ENCODE assay signal across 9 mouse cellular contexts in the genomic region with DNA sequence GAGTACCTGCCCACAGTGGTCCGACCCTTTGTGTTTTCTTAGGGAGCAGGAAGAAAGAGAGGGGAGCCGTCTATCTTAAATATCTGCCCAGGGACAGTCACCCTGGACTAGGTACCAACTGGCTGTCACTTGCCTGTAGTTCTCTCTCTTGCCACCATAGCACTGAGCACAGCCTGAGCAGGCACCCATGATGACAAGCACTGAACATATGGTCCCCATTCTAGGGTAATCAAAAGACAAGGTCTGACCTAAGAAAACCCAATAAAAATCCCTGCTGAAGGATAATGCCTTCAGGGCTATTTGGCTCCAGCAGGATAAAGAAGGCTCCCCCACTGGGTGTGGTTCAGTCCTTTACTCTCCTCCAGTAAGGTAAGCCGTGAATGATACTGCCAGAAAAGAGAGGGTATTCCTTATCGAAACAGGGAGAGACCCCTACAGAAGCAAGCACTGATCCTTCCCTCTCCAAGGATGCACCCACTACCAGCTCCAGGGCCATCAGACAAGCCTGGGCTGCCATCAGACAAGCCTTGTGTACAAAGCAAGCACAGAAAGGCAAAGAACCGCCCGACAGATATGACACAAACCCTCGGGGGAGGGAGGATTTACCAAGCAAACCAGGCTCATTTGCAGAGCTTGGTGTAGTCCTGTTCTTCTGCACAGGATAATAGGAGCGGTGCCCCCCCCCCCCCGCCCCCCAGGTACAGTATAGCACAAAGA.
DNase-seq lines count a peak whose midpoint lies in the region; ATAC-seq and TF ChIP-seq lines count a peak whose summit lies in the region.
"Had no signal": no experiment of that assay in that cellular context is flagged by ENCODE, and none has a peak within 500 bp of the region (broad histone marks: within the 10 kb centered on the region; RNA-seq: fewer than 3 reads in every experiment).

No protein-coding gene starts in this region.

- ATAC-seq in midbrain, embryonic 11.5 days (ENCODE audit: low FRiP score), result no peak
- ATAC-seq in hindbrain, postnatal 0 days, result peak; percentile 58
- ATAC-seq in neutrophil, adult 5-6 weeks (ENCODE audit: extremely low read depth, insufficient number of reproducible peaks, low FRiP score, poor library complexity, severe bottlenecking), result 0 out of 2 replicates have a peak, but pooled peaks have one; percentile 11

- H3K9ac ChIP-seq in heart, adult 2 months (ENCODE audit: low read depth, low read length), result no peak overlapping the region
- no peak overlapping the region for H3K9ac ChIP-seq in midbrain, embryonic 11.5 days (ENCODE audit: low read length)
- H3K9ac ChIP-seq in hindbrain, postnatal 0 days (replicated peaks; ENCODE audit: low read length), result no peak overlapping the region

- peaks cover 52% of the 10 kb centered on the region for H3K4me1 ChIP-seq in heart, adult 2 months (ENCODE audit: control insufficient read depth, insufficient read depth, low read length)
- H3K4me1 ChIP-seq in midbrain, embryonic 10.5 days, result peaks cover 38% of the 10 kb centered on the region
- peaks cover 5% of the 10 kb centered on the region; the same call in 1 of the 2 replicates for H3K4me1 ChIP-seq in midbrain, embryonic 11.5 days (ENCODE audit: control insufficient read depth, insufficient read depth, low read length)
- H3K4me1 ChIP-seq in hindbrain, postnatal 0 days (ENCODE audit: insufficient read depth, low read length), result peaks cover 22% of the 10 kb centered on the region

- intact Hi-C loops in heart, adult 2 months (cut with DNase I), result no loop called here

- TF ChIP-seq CTCF in heart, adult 2 months (IDR thresholded peaks at IDR 0.05), result peak; percentile 27; the same call in 1 of the 2 replicates
- peak; percentile 38; the same call in 1 of the 2 replicates for TF ChIP-seq CTCF in hindbrain, postnatal 0 days (IDR thresholded peaks at IDR 0.05; ENCODE audit: low read depth)

- no peaks in the 10 kb centered on the region for H3K9me3 ChIP-seq in midbrain, embryonic 10.5 days (replicated peaks)
- H3K9me3 ChIP-seq in midbrain, embryonic 11.5 days (ENCODE audit: control insufficient read depth, low read length), result no peaks in the 10 kb centered on the region
- no peaks in the 10 kb centered on the region for H3K9me3 ChIP-seq in hindbrain, postnatal 0 days (ENCODE audit: low read length)

- no peaks in the 10 kb centered on the region for H3K27me3 ChIP-seq in heart, adult 2 months (ENCODE audit: control insufficient read depth, insufficient read depth, low read length)
- no peaks in the 10 kb centered on the region for H3K27me3 ChIP-seq in midbrain, embryonic 10.5 days (ENCODE audit: low read depth, poor library complexity, severe bottlenecking)
- H3K27me3 ChIP-seq in midbrain, embryonic 11.5 days (ENCODE audit: control insufficient read depth, insufficient read depth, low read length), result no peaks in the 10 kb centered on the region
- no peaks in the 10 kb centered on the region for H3K27me3 ChIP-seq in hindbrain, postnatal 0 days (ENCODE audit: insufficient read depth, low read length)

- DNase-seq in heart, adult 2 months, result no peak
- no peak for DNase-seq in heart, adult 18-20 months
- no peak for DNase-seq in midbrain, embryonic 10.5 days (ENCODE audit: low spot score)
- no peak for DNase-seq in midbrain, embryonic 11.5 days (ENCODE audit: low spot score, missing footprints)
- peak; percentile 32 for DNase-seq in hindbrain, postnatal 0 days (ENCODE audit: low spot score)
- no peak for DNase-seq in kidney, postnatal 4 days
- no peak for DNase-seq in adrenal gland, postnatal 10 days
- DNase-seq: adrenal gland, postnatal 14 days had no signal

- WGBS in heart, adult 2 months, result 54% methylated on average over 9 of the region's 9 CpGs
- WGBS in midbrain, embryonic 10.5 days, result 79% methylated on average over 9 of the region's 9 CpGs
- 70% methylated on average over 9 of the region's 9 CpGs for WGBS in midbrain, embryonic 11.5 days
- 62% methylated on average over 9 of the region's 9 CpGs for WGBS in hindbrain, postnatal 0 days

- no peak overlapping the region for H3K4me3 ChIP-seq in heart, adult 2 months
- no peak overlapping the region for H3K4me3 ChIP-seq in midbrain, embryonic 10.5 days
- no peak overlapping the region for H3K4me3 ChIP-seq in midbrain, embryonic 11.5 days (ENCODE audit: low read depth, low read length)
- no peak overlapping the region for H3K4me3 ChIP-seq in hindbrain, postnatal 0 days (ENCODE audit: low read length)

- no peak for TF ChIP-seq EP300 in heart, adult 2 months (IDR thresholded peaks at IDR 0.05; ENCODE audit: insufficient read depth, low read depth, low read length)

- H3K79me2 ChIP-seq in heart, adult 2 months (replicated peaks; ENCODE audit: control insufficient read depth, insufficient read depth, low read length), result no peaks in the 10 kb centered on the region

- H3K27ac ChIP-seq in heart, adult 2 months, result no peak overlapping the region; the same call in 1 of the 2 replicates
- peak overlapping the region; percentile 61 for H3K27ac ChIP-seq in midbrain, embryonic 10.5 days (replicated peaks)
- no peak overlapping the region for H3K27ac ChIP-seq in midbrain, embryonic 11.5 days (ENCODE audit: low read depth, low read length)
- H3K27ac ChIP-seq in hindbrain, postnatal 0 days, result peak overlapping the region; percentile 45

- TF ChIP-seq POLR2A in heart, adult 2 months (IDR thresholded peaks at IDR 0.05; ENCODE audit: insufficient read depth, low read depth, low read length), result no peak

- no peak overlapping the region for H3K4me2 ChIP-seq in midbrain, embryonic 11.5 days
- H3K4me2 ChIP-seq in hindbrain, postnatal 0 days (ENCODE audit: low read depth, low read length), result no peak overlapping the region

- H3K36me3 ChIP-seq in heart, adult 2 months (ENCODE audit: control insufficient read depth, insufficient read depth, low read length), result peaks cover 34% of the 10 kb centered on the region
- H3K36me3 ChIP-seq in midbrain, embryonic 10.5 days, result no peaks in the 10 kb centered on the region
- H3K36me3 ChIP-seq in midbrain, embryonic 11.5 days (ENCODE audit: control insufficient read depth, insufficient read depth, low read length), result no peaks in the 10 kb centered on the region
- H3K36me3 ChIP-seq in hindbrain, postnatal 0 days (ENCODE audit: insufficient read depth, low read length), result no peaks in the 10 kb centered on the region

Comparison
In these comparisons a context has a peak if more than half of its experiments do, and no peak if none do; other contexts are left out.
1. H3K27ac ChIP-seq: peak in midbrain, embryonic 10.5 days (single experiment) and hindbrain, postnatal 0 days (single experiment); none in heart, adult 2 months (single experiment) and midbrain, embryonic 11.5 days (single experiment).